Mouse (Mus musculus): ENCODE results near the gene Clic6.

DNA sequence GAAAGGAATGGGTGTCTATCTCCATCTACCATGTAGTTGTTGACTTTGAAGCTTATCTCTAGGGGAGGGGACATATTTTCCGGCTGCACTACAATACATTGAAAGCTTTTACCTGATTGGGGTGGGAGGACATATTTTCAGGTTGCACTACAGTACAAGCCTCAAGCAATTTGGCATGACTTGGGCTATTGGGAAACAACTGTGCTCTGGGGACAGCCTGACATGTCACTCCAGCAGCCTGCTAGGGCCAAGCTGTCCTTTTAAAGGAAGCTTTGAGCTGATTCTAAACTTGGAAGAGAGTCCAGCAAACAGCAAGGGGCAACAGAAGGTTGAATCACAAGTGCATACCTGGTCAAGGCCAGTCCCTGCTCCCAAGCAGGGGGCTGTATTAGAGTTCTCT, 69.5 kb downstream of the Clic6 start:
- TF ChIP-seq CTCF (IDR thresholded peaks at IDR 0.05; ENCODE audit: extremely low read depth, insufficient read depth, insufficient read length, insufficient replicate concordance) (no peak), POLR2A (IDR thresholded peaks at IDR 0.05; ENCODE audit: low read depth, low read length) (no peak)
